Mouse (Mus musculus) retina, postnatal 1 day (tissue): ENCODE measurements around the gene Car4.

Source experiments
- DNase-seq: peaks from one replicate; pipeline ENCODE4 v3.0.0-alpha.2; 2012

The Car4 gene

GRCm38 (mm10) chr11:84959701-84960181 is 2.2 kb downstream of the Car4 start:
- DNase-seq = peak; percentile 41

GRCm38 (mm10) chr11:84960291-84960690 is 2.7 kb downstream of the Car4 start:
- DNase-seq = no peak

- DNase-seq = peak; percentile 23
Measured at GRCm38 (mm10) chr11:84960780-84961179, 3.2 kb downstream of the Car4 start.

DNA sequence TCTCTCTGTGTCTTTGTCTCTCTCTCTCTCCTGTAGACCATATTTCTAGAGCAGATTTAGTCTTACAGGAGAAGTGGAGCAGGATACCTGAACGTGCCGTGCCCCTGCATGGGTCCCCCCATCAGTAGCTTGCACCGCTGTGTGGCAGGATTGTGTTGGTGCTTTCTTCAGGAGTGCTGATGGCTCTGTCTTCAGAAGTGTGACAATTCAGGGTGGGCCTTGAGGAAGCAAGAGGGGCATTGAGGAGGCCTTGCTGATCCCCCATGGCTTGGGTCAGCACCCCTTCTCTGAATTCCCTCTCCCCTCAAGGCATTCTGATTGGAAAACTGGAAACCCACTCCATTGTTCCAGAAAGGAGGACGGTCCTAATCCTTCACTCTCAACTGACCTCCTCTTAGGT is 4.0 kb downstream of the Car4 start:
- no peak for DNase-seq

DNA sequence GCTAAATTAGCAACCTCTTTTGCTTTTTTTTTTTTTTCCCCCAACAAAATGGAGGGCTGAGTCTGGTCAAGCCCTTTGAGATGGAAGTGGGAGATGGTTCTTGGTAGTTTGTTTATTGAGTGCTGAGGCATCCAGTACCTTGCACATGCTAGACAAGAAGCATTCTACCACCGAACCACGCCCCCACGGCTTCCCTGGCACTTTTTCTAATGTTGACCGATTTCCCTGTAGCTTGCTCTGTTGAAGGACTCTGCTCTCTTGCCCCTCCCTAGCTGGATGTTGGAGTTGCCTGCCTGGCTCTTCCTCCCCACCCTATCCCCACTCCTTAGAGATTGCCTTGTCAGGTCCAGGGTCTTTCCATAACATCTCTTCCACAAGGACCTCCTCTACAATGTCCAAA is 5.0 kb downstream of the Car4 start:
- DNase-seq = no peak

GRCm38 (mm10) chr11:84963556-84963955 is 6.0 kb downstream of the Car4 start:
- no peak for DNase-seq

DNA sequence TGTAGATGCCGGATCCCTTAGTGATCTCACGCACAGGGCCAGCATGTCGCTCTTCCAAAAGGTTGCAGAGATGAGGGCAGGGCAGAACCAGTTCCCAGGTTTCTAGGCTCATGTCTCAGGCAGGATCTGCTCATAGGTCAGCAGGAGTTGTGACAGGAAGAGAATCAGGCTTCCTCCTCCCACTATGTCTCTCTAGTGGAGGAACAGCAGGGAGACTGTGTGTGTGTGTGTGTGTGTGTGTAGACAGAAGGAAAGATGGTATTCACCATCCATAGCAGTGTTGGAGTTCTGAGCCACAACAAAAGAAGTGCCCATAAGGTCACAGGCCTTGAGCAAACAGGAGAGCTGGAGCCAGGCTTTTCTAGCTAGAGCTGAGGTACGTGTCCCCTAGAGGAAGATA is 9.1 kb downstream of the Car4 start:
- no peak for DNase-seq

- peak; percentile 74 for DNase-seq
Measured at GRCm38 (mm10) chr11:84967113-84967512, 9.5 kb downstream of the Car4 start.

DNA sequence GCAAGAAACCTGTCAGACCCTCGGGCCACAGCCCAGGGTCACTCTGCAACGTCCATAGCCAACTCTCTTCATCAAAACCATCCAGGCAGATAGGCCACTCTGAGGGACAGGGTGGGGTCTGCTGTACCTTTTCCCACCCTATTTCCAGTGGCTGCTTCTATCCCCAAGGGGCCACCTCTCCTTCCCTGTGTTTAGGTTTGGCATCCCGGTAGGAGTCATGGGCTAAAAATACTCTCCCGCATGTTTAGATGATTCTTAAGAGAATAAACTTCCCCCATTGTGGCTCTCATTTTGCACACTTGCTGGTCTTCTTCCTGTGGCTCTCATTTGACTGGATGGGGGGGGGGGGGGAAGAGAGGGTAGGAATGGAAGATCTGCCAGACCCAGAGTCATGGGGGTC is 10.7 kb downstream of the Car4 start:
- DNase-seq = no peak

DNA sequence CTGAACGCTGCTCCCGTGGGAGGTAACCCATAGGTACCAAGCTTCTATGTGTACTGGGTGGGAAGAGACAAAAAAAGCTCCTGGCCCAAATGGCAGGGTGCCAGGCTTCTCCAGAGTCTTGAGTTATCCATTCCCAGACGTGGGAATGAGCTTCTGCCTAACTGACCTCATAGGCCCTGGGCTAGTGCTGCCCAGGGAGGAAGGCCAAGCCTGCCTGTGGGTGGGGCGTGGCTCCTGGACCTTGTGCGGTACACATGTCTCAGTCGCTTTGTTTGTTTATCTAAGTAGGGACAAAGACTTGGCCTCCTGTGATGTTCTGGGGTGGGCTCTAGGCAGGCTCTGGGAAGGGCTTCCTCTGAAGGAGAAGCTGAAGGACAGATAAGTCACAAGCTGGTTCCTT is 11.2 kb downstream of the Car4 start:
- peak; percentile 11 for DNase-seq

- no peak for DNase-seq
Measured at GRCm38 (mm10) chr11:84972067-84972466, 14.5 kb downstream of the Car4 start.

GRCm38 (mm10) chr11:84973661-84974060 is 16.1 kb downstream of the Car4 start:
- DNase-seq = no peak

- DNase-seq = no peak
Measured at GRCm38 (mm10) chr11:84974582-84974981, 17.0 kb downstream of the Car4 start.

GRCm38 (mm10) chr11:84976706-84977105 is 19.1 kb downstream of the Car4 start:
- DNase-seq = no peak

GRCm38 (mm10) chr11:84977385-84977952 is 19.9 kb downstream of the Car4 start:
- no peak for DNase-seq

GRCm38 (mm10) chr11:84978113-84978512 is 20.5 kb downstream of the Car4 start:
- DNase-seq = peak; percentile 53

- DNase-seq = no peak
Measured at GRCm38 (mm10) chr11:84979351-84979750, 21.8 kb downstream of the Car4 start.

- DNase-seq = no peak
Measured at GRCm38 (mm10) chr11:84980697-84981096, 23.1 kb downstream of the Car4 start.

GRCm38 (mm10) chr11:84985421-84985820 is 27.8 kb downstream of the Car4 start:
- DNase-seq = no peak

DNA sequence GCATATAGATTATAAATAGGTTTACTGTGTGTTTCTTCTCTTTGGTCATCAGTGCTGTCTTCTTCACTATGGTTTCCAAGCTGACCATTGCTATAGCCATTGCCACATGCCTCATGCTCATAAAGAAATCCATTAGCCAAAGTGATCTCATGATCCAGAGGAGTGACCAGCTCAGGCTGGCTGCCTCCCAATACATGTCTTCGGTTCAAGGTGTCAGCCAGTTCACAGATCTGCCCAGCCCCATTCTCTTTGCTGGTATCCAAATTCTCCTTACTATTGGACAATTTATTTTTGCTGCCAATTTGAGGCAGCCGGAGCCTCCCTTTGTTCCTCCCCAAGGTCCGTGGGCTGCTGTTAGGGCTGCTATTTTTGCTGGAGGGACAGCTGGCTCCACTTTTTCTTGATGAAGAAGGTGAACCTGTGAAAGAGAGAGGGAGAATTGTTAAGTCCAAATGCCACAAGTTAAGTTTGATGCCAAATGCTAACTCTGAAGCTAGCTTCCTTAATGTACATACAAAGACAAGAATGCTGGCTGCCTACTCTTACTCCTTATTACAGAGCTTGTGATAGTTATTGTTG is 30.8 kb downstream of the Car4 start:
- DNase-seq = no peak

- DNase-seq = no peak
Measured at GRCm38 (mm10) chr11:84992996-84993395, 35.4 kb downstream of the Car4 start.

GRCm38 (mm10) chr11:84995241-84995640 is 37.7 kb downstream of the Car4 start:
- no peak for DNase-seq

DNA sequence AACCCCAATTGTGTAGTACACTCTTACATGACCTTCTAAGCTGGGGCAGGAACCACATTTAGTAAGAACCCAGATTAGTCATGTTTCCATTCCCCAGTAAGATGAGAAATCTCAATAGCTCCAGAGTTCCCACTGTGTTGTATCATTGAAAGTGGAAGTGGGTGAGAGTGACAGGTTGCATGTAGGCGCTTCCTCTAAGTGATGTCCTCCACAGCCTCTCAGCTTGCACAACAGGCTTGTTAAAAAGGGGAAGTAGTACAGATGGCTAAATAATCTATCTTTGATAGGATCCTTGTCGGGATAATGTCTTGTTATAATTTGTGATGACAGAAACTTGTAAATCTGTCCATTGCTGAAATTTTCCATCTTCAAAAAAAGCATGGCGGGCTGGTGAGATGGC is 46.0 kb downstream of the Car4 start:
- no peak for DNase-seq

DNA sequence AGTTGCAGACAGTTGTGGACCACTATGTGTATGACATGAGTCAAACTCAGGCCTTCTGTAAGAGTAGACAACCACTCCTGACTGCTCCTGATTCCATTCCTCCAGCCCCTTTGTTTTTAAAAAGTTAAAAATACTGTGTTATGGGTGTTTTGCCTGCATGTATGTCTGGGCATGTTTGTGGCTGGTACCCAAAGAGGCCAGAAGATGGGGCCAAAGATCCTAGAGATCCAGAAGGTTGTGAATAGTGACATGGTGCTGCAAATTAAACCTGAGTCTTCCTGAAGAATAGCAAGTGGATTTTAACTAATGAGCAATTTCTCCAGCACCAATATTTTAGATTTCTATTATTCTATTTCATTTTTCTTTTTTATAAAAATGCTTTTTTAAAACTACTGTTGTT is 55.5 kb downstream of the Car4 start:
- peak; percentile 19 for DNase-seq
